Mouse (Mus musculus) hindbrain, embryonic 15.5 days (tissue): ENCODE data around the gene Esrra. TPM values are rescaled to one million over a fixed set of nuclear protein-coding genes. Genes with fewer than 3 reads are reported as not detected.
A peak's percentile ranks its signal among the peaks of the same experiment; 100 is the strongest.

ENCODE experiments used
- ATAC-seq: fragments of 200-750 bp; cut with Nextera tagmentation; 2 replicates; pipeline ENCODE4 v1.8.0; 2017; ENCODE audit warnings: low read depth, moderate number of reproducible peaks, moderate TSS enrichment; ENCODE audit not compliant: low FRiP score
- H3K27ac ChIP-seq: fragments of 300-500 bp; sonication (generic); replicated peaks from 2 replicates; pipeline ENCODE4 v1.5.1; 2015; ENCODE audit warnings: mild to moderate bottlenecking, inconsistent platforms
- H3K27me3 ChIP-seq: fragments of 300-500 bp; sonication (generic); 2 replicates; pipeline ENCODE4 v1.6.1; 2015; ENCODE audit warnings: control low read depth, inconsistent platforms
- H3K36me3 ChIP-seq: fragments of 300-500 bp; sonication (generic); 2 replicates; pipeline ENCODE4 v1.6.1; 2015; ENCODE audit warnings: control low read depth, inconsistent platforms
- H3K4me1 ChIP-seq: fragments of 300-500 bp; sonication (generic); replicated peaks from 2 replicates; pipeline ENCODE4 v1.6.1; 2015; ENCODE audit warnings: control low read depth, inconsistent platforms
- H3K4me2 ChIP-seq: fragments of 300-500 bp; sonication (generic); 2 replicates; pipeline ENCODE4 v1.6.1; 2015; ENCODE audit warnings: moderate library complexity, mild to moderate bottlenecking, inconsistent platforms
- H3K4me3 ChIP-seq: fragments of 300-500 bp; sonication (generic); 2 replicates; pipeline ENCODE4 v1.5.1; 2015; ENCODE audit warnings: mild to moderate bottlenecking, inconsistent platforms
- H3K9ac ChIP-seq: fragments of 300-500 bp; sonication (generic); 2 replicates; pipeline ENCODE4 v1.6.1; 2015; ENCODE audit warnings: inconsistent platforms
- H3K9me3 ChIP-seq: fragments of 300-500 bp; sonication (generic); 2 replicates; pipeline ENCODE4 v1.6.1; 2016; ENCODE audit warnings: control low read depth, inconsistent platforms
- WGBS: fragments of 180-500 bp; shearing (Covaris S2); methylation state at CpG from one replicate; pipeline ENCODE4 v1.1.7; 2015; 5-methylcytosine and 5-hydroxymethylcytosine counted together
- polyA plus RNA-seq: library from polyadenylated mRNA; unstranded; fragments of >200 nt; fragmentation: Nextera tagmentation; extraction: Ambion mirVana; gene quantifications from 2 replicates; pipeline ENCODE4 v1.2.1, GENCODE M21; 2015

The Esrra gene
- polyA plus RNA-seq, 1 experiment from 2014 or later: 18.7 TPM

GRCm38 (mm10) chr19:6939106-6940002 is 17.7 kb upstream of the Esrra start:
- 89% methylated on average over 20 of the region's 20 CpGs for WGBS
- H3K27me3 ChIP-seq: peaks cover 26% of the 10 kb centered on the region; the same call in 1 of the 2 replicates
- no peak for ATAC-seq
- H3K9ac ChIP-seq: peak overlapping the region; percentile 94
- H3K4me1 ChIP-seq: peaks cover 53% of the 10 kb centered on the region
- peak overlapping the region; percentile 98 for H3K4me2 ChIP-seq
- no peaks in the 10 kb centered on the region for H3K36me3 ChIP-seq
- no peak overlapping the region for H3K27ac ChIP-seq
- peak overlapping the region; percentile 94 for H3K4me3 ChIP-seq
- no peaks in the 10 kb centered on the region for H3K9me3 ChIP-seq

- Histone ChIP-seq H3K27ac (no peak overlapping the region), H3K36me3 (no peaks in the 10 kb centered on the region), H3K4me2 (peak overlapping the region; percentile 11), H3K9me3 (no peaks in the 10 kb centered on the region), H3K4me3 (no peak overlapping the region), H3K9ac (no peak overlapping the region), H3K4me1 (peaks cover 57% of the 10 kb centered on the region), H3K27me3 (peaks cover 35% of the 10 kb centered on the region)
- 68% methylated on average over 16 of the region's 16 CpGs for WGBS
- ATAC-seq: no peak
These were observed 16.2 kb upstream of the Esrra start for GRCm38 (mm10) chr19:6937541-6938465.

GRCm38 (mm10) chr19:6936299-6936698 is 14.7 kb upstream of the Esrra start:
- Histone ChIP-seq H3K4me1 (peaks cover 53% of the 10 kb centered on the region), H3K27ac (no peak overlapping the region), H3K9me3 (no peaks in the 10 kb centered on the region), H3K4me3 (no peak overlapping the region), H3K9ac (no peak overlapping the region), H3K36me3 (no peaks in the 10 kb centered on the region), H3K4me2 (no peak overlapping the region), H3K27me3 (peaks cover 50% of the 10 kb centered on the region)
- WGBS: 18% methylated on average over 3 of the region's 3 CpGs
- ATAC-seq: no peak

DNA sequence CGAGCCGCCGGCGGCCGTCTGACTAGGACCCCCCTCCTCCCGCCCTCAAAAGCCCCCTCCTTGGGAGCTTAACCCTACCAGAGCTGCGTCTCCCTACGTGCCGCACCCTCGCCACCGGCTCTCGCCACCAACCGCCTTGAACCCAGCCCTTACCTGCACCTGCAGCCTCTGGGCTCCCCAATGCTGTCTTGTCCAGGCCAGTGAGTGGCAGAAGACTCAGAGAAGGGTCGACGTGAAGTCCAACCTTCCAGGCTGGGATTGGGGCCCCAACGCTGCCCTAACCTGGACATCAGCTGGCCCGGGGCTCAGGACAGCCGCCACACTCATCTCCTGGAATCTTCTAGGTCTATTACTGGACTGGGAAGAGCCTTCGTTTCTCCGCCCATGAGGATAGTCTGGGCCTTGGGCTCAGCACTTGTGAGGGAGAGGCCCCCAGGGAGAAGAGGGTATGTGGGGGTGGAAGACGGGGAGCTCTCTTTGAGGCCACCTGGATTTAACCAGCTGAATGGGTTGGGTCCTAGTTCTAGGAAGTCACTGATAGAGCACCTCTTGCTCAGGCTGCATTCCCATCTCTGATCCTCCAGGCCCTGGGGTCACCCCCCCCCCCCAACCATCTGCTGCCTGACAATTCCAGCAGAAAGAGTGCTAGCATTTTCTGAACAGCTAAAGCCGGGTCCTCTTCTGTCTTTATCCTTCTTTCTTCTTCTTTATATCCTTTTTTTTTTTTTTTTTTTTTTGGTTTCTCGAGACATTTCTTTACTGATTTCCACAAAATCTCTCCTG is 12.8 kb upstream of the Esrra start, which contains the start of gene Kcnk4:
Kcnk4 (minus strand) TSS at position 321 of the 783 bp plus-strand sequence.
- H3K27me3 ChIP-seq: peaks cover 62% of the 10 kb centered on the region
- no peak; the same call in 1 of the 2 replicates for ATAC-seq
- H3K4me3 ChIP-seq: peak within 1 kb of the TSS; percentile 47
- H3K27ac ChIP-seq: no peak within 1 kb of the TSS; the same call in 1 of the 2 replicates
- H3K4me2 ChIP-seq: peak within 1 kb of the TSS; percentile 84
- no peaks in the 10 kb centered on the region for H3K9me3 ChIP-seq
- no peaks in the 10 kb centered on the region for H3K36me3 ChIP-seq
- WGBS: 8% methylated on average over 23 of the region's 23 CpGs
- peak within 1 kb of the TSS; percentile 57 for H3K9ac ChIP-seq
- H3K4me1 ChIP-seq: peaks cover 36% of the 10 kb centered on the region

GRCm38 (mm10) chr19:6933436-6934194 is 12.0 kb upstream of the Esrra start:
- Histone ChIP-seq H3K9ac (peak overlapping the region; percentile 57), H3K27me3 (peaks cover 69% of the 10 kb centered on the region), H3K4me1 (peaks cover 28% of the 10 kb centered on the region), H3K9me3 (no peaks in the 10 kb centered on the region), H3K36me3 (no peaks in the 10 kb centered on the region), H3K4me3 (peak overlapping the region; percentile 47), H3K27ac (no peak overlapping the region; the same call in 1 of the 2 replicates), H3K4me2 (peak overlapping the region; percentile 84)
- 3% methylated on average over 58 of the region's 58 CpGs for WGBS
- ATAC-seq: peak; percentile 77

GRCm38 (mm10) chr19:6933102-6933435 is 11.5 kb upstream of the Esrra start:
- Histone ChIP-seq H3K36me3 (no peaks in the 10 kb centered on the region), H3K4me2 (peak overlapping the region; percentile 84), H3K4me1 (peaks cover 23% of the 10 kb centered on the region), H3K9me3 (no peaks in the 10 kb centered on the region), H3K27ac (no peak overlapping the region), H3K9ac (peak overlapping the region; percentile 57; the same call in 1 of the 2 replicates), H3K27me3 (peaks cover 75% of the 10 kb centered on the region), H3K4me3 (peak overlapping the region; percentile 47)
- no peak for ATAC-seq
- WGBS: 30% methylated on average over 4 of the region's 4 CpGs

- H3K4me2 ChIP-seq: no peak overlapping the region
- no peak overlapping the region for H3K27ac ChIP-seq
- H3K4me3 ChIP-seq: no peak overlapping the region
- no peak for ATAC-seq
- 42% methylated on average over 1 of the region's 1 CpGs for WGBS
- peaks cover 80% of the 10 kb centered on the region for H3K27me3 ChIP-seq
- H3K9me3 ChIP-seq: no peaks in the 10 kb centered on the region
- no peak overlapping the region for H3K9ac ChIP-seq
- H3K4me1 ChIP-seq: peaks cover 17% of the 10 kb centered on the region
- H3K36me3 ChIP-seq: no peaks in the 10 kb centered on the region
These were observed 10.4 kb upstream of the Esrra start for GRCm38 (mm10) chr19:6932018-6932417.

DNA sequence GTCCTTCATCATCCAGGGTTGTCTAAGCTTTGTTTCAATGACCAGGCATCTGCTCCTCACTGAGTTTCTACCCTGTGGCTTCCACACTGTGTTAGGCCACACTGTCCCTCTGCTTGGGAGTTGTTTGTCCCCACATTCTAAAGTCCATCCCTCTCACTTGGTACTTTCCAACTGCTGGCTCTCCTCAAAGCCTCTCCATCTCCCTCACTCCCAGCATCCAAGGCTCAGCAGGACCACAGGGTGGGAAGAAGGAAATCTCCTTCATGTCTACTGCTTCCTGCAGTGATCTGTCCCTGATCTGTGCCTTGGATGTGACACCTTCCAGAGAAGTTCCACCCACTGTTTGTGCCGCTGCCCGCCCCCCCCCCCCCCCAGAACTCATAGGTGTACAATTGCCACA is 9.4 kb upstream of the Esrra start:
- WGBS: 11% methylated on average over 1 of the region's 2 CpGs
- Histone ChIP-seq H3K4me1 (peaks cover 25% of the 10 kb centered on the region), H3K27me3 (peaks cover 82% of the 10 kb centered on the region), H3K27ac (no peak overlapping the region), H3K4me3 (no peak overlapping the region), H3K9me3 (no peaks in the 10 kb centered on the region), H3K36me3 (no peaks in the 10 kb centered on the region), H3K4me2 (no peak overlapping the region), H3K9ac (no peak overlapping the region)
- no peak for ATAC-seq

DNA sequence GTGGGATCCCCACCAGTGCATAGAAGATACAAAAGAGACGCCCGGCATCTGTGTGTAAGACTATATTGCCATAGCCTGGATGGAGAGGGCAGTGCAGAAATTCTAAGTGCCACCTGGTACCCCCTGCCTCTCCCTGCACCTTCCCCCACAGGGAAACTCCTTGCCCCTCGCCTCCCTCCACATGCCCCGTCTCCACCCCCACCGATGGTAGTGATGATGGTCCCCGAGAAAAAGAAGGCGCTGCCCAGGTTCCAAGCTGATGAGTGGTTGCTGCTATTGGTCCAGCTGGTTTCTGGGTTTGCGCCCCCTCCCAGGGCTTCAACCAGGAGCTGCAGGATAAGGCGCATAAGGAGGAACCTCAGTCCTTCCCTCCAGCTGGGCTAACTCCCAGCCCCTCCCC is 6.5 kb upstream of the Esrra start:
- H3K27me3 ChIP-seq: peaks cover 91% of the 10 kb centered on the region
- no peak overlapping the region for H3K4me2 ChIP-seq
- no peaks in the 10 kb centered on the region for H3K9me3 ChIP-seq
- no peak overlapping the region for H3K27ac ChIP-seq
- ATAC-seq: no peak
- peaks cover 23% of the 10 kb centered on the region for H3K4me1 ChIP-seq
- no peaks in the 10 kb centered on the region for H3K36me3 ChIP-seq
- H3K9ac ChIP-seq: no peak overlapping the region
- 14% methylated on average over 9 of the region's 9 CpGs for WGBS
- H3K4me3 ChIP-seq: no peak overlapping the region

- H3K4me2 ChIP-seq: peak overlapping the region; percentile 43
- peak overlapping the region; percentile 17; the same call in 1 of the 2 replicates for H3K4me3 ChIP-seq
These were observed 5.1 kb upstream of the Esrra start for GRCm38 (mm10) chr19:6926559-6927255.

More at GRCm38 (mm10) chr19:6926559-6927255, 5.1 kb upstream of the Esrra start:
- H3K4me1 ChIP-seq: peaks cover 31% of the 10 kb centered on the region
- no peak overlapping the region for H3K27ac ChIP-seq
- H3K36me3 ChIP-seq: no peaks in the 10 kb centered on the region
- no peak overlapping the region for H3K9ac ChIP-seq
- ATAC-seq: no peak
- 12% methylated on average over 26 of the region's 26 CpGs for WGBS
- H3K27me3 ChIP-seq: peaks cover 79% of the 10 kb centered on the region
- no peaks in the 10 kb centered on the region for H3K9me3 ChIP-seq
